Mouse (Mus musculus) neural tube, embryonic 11.5 days (tissue): ENCODE results near the gene Tmem41a. TPM values are rescaled to one million over a fixed set of nuclear protein-coding genes. Genes with fewer than 3 reads are reported as not detected.

Experiments
- polyA plus RNA-seq: library from polyadenylated mRNA; unstranded; fragments of >200 nt; fragmentation: Nextera tagmentation; extraction: Ambion mirVana; gene quantifications from 2 replicates; pipeline ENCODE4 v1.2.1, GENCODE M21; 2014

The Tmem41a gene
- polyA plus RNA-seq, 1 experiment from 2014 or later, result 55.7 TPM

Other genes starting within 250 kb of the Tmem41a start
- gene Ehhadh, start 159.7 kb downstream of the Tmem41a start, polyA plus RNA-seq, result 2.2 and 2.4 TPM in 2 replicates
- gene Map3k13, start 153.2 kb downstream of the Tmem41a start, polyA plus RNA-seq, result 10.6 and 11.6 TPM in 2 replicates
- 0.22 and 0.41 TPM in 2 replicates for gene Liph, start 48.1 kb upstream of the Tmem41a start, polyA plus RNA-seq
- 64.7 and 71.7 TPM in 2 replicates for gene Senp2, start 61.9 kb upstream of the Tmem41a start, polyA plus RNA-seq
- 141 and 143 TPM in 2 replicates for gene Igf2bp2, start 215.7 kb upstream of the Tmem41a start, polyA plus RNA-seq